ENCODE assay signal across 14 mouse cellular contexts in the genomic region with DNA sequence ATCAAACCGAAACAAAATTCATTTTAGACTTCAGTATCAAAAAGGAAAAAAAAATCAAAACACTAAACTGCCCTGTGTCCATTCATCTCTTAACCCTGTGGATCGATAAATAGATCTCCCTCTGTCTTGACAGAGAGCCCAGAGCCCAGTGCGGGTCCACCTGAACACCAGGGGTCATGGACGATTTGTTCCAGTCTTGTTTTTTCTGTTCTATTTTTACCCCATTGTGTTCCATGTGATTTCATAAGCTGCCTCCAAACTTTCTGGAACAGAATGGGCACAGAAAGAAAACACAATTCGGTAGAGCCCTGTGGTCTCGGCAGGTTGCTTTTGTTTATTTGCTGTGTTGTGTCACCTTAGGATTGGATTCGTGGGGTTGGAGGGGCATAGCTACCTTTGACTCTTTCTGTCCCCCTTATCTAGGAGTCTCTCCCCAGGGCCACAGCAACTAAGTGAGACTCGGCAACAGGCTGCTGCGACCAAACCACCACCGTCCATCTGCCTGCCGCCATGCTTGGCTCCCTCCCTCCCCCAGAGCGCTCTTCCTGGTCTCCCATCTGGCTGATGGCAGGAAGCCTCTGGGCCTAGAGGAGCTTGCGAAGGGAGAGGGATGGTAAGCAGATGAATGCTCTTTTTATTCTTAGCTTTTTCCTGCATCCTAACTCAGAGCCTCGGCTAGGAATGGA. TPM values are rescaled to one million over a fixed set of nuclear protein-coding genes. Genes with fewer than 3 reads are reported as not detected.
DNase-seq lines count a peak whose midpoint lies in the region; ATAC-seq and TF ChIP-seq lines count a peak whose summit lies in the region.
"Had no signal": no experiment of that assay in that cellular context is flagged by ENCODE, and none has a peak within 500 bp of the region (broad histone marks: within the 10 kb centered on the region; RNA-seq: fewer than 3 reads in every experiment).

No protein-coding gene starts in this region.

- H3K4me1 ChIP-seq in hindbrain, postnatal 0 days (ENCODE audit: insufficient read depth, low read length) = peaks cover 6% of the 10 kb centered on the region
- H3K4me1 ChIP-seq in hindbrain, embryonic 10.5 days (replicated peaks) = peaks cover 40% of the 10 kb centered on the region
- no peaks in the 10 kb centered on the region for H3K4me1 ChIP-seq in midbrain, postnatal 0 days (ENCODE audit: insufficient read depth, low read length)
- H3K4me1 ChIP-seq in midbrain, embryonic 14.5 days (ENCODE audit: control insufficient read depth, insufficient read depth, low read length) = no peaks in the 10 kb centered on the region

- no peak overlapping the region for H3K4me3 ChIP-seq in hindbrain, postnatal 0 days (ENCODE audit: low read length)
- no peak overlapping the region for H3K4me3 ChIP-seq in hindbrain, embryonic 10.5 days
- H3K4me3 ChIP-seq in midbrain, postnatal 0 days (ENCODE audit: low read depth, low read length) = no peak overlapping the region
- no peak overlapping the region for H3K4me3 ChIP-seq in midbrain, embryonic 14.5 days (replicated peaks; ENCODE audit: low read depth, low read length)
- H3K4me3 ChIP-seq: limb, embryonic 15.5 days; myocyte had no signal

- H3K9ac ChIP-seq in hindbrain, postnatal 0 days (replicated peaks; ENCODE audit: low read length) = no peak overlapping the region
- no peak overlapping the region for H3K9ac ChIP-seq in midbrain, postnatal 0 days (replicated peaks; ENCODE audit: low read length, poor library complexity, severe bottlenecking)
- H3K9ac ChIP-seq in midbrain, embryonic 14.5 days (replicated peaks; ENCODE audit: low read length) = no peak overlapping the region
- H3K9ac ChIP-seq: limb, embryonic 15.5 days had no signal

- H3K27me3 ChIP-seq in hindbrain, postnatal 0 days (ENCODE audit: insufficient read depth, low read length) = no peaks in the 10 kb centered on the region
- peaks cover 6% of the 10 kb centered on the region; the same call in 1 of the 2 replicates for H3K27me3 ChIP-seq in hindbrain, embryonic 10.5 days (ENCODE audit: insufficient read depth, poor library complexity, severe bottlenecking)
- no peaks in the 10 kb centered on the region for H3K27me3 ChIP-seq in midbrain, postnatal 0 days (ENCODE audit: insufficient read depth, low read length)
- no peaks in the 10 kb centered on the region for H3K27me3 ChIP-seq in midbrain, embryonic 14.5 days (ENCODE audit: control insufficient read depth, insufficient read depth, low read length)
- H3K27me3 ChIP-seq: limb, embryonic 15.5 days had no signal

- H3K4me2 ChIP-seq in hindbrain, postnatal 0 days (ENCODE audit: low read depth, low read length) = no peak overlapping the region
- H3K4me2 ChIP-seq in midbrain, postnatal 0 days (ENCODE audit: low read depth, low read length, poor library complexity, severe bottlenecking) = no peak overlapping the region
- no peak overlapping the region for H3K4me2 ChIP-seq in midbrain, embryonic 14.5 days (ENCODE audit: low read length)
- H3K4me2 ChIP-seq: limb, embryonic 15.5 days had no signal

- H3K36me3 ChIP-seq in hindbrain, postnatal 0 days (ENCODE audit: insufficient read depth, low read length) = no peaks in the 10 kb centered on the region
- peaks cover 44% of the 10 kb centered on the region for H3K36me3 ChIP-seq in hindbrain, embryonic 10.5 days
- peaks cover 15% of the 10 kb centered on the region for H3K36me3 ChIP-seq in midbrain, postnatal 0 days (ENCODE audit: insufficient read depth, low read length)
- peaks cover 16% of the 10 kb centered on the region for H3K36me3 ChIP-seq in midbrain, embryonic 14.5 days (ENCODE audit: control insufficient read depth, insufficient read depth, low read length)

- H3K9me3 ChIP-seq in hindbrain, postnatal 0 days (ENCODE audit: low read length) = no peaks in the 10 kb centered on the region
- H3K9me3 ChIP-seq in hindbrain, embryonic 10.5 days = no peaks in the 10 kb centered on the region
- H3K9me3 ChIP-seq in midbrain, postnatal 0 days (ENCODE audit: low read length) = no peaks in the 10 kb centered on the region
- no peaks in the 10 kb centered on the region for H3K9me3 ChIP-seq in midbrain, embryonic 14.5 days (ENCODE audit: control insufficient read depth, low read length)
- H3K9me3 ChIP-seq: limb, embryonic 15.5 days had no signal

- ATAC-seq in hindbrain, postnatal 0 days = no peak
- no peak for ATAC-seq in midbrain, postnatal 0 days (ENCODE audit: low FRiP score)
- ATAC-seq in midbrain, embryonic 14.5 days (ENCODE audit: low FRiP score, low TSS enrichment) = no peak

- WGBS in hindbrain, postnatal 0 days = 55% methylated on average over 14 of the region's 14 CpGs
- 76% methylated on average over 14 of the region's 14 CpGs for WGBS in hindbrain, embryonic 10.5 days
- 69% methylated on average over 14 of the region's 14 CpGs for WGBS in midbrain, postnatal 0 days
- WGBS in midbrain, embryonic 14.5 days = 75% methylated on average over 14 of the region's 14 CpGs

- TF ChIP-seq CTCF in hindbrain, postnatal 0 days (IDR thresholded peaks at IDR 0.05; ENCODE audit: low read depth) = no peak
- TF ChIP-seq CTCF in midbrain, postnatal 0 days (IDR thresholded peaks at IDR 0.05) = no peak

- peak overlapping the region; percentile 34; the same call in 1 of the 2 replicates for H3K27ac ChIP-seq in hindbrain, postnatal 0 days
- no peak overlapping the region for H3K27ac ChIP-seq in hindbrain, embryonic 10.5 days
- H3K27ac ChIP-seq in midbrain, postnatal 0 days (ENCODE audit: low read depth, low read length) = no peak overlapping the region
- H3K27ac ChIP-seq in midbrain, embryonic 14.5 days (replicated peaks; ENCODE audit: low read depth, low read length) = no peak overlapping the region
- H3K27ac ChIP-seq: limb, embryonic 15.5 days had no signal

- peak; percentile 36 to 56 for DNase-seq in cerebellum, postnatal 25 days
- DNase-seq in cerebellum, adult 11-12 months = no peak
- DNase-seq in hindbrain, postnatal 0 days (ENCODE audit: low spot score) = peak; percentile 36
- no peak for DNase-seq in hindbrain, embryonic 10.5 days (ENCODE audit: low spot score)
- DNase-seq in midbrain, postnatal 0 days (ENCODE audit: low spot score) = peak; percentile 13
- no peak for DNase-seq in midbrain, embryonic 14.5 days
- peak; percentile 57 to 68 for DNase-seq in layer of hippocampus, postnatal 14 days (ENCODE audit: low spot score in 2 of 2)
- no peak for DNase-seq in urinary bladder, adult 2 months (ENCODE audit: low spot score)
- DNase-seq: adrenal gland, postnatal 14 days; heart, postnatal 14 days; kidney, postnatal 10 days had no signal

RNA-seq across cellular contexts. Expression of a gene that starts 12.7 kb away (rescaled TPM):
- total RNA-seq in hindbrain, postnatal 0 days (2014; rRNA removed) = not detected in 2 replicates
- polyA plus RNA-seq in hindbrain, postnatal 0 days (2015; fragmentation: Nextera tagmentation; extraction: Ambion mirVana) = 0.19 and 0.25 TPM in 2 replicates
- polyA plus RNA-seq in hindbrain, embryonic 10.5 days (2016; fragmentation: Nextera tagmentation; extraction: Ambion mirVana) = 0.47 and 1.1 TPM in 2 replicates
- 0.22 TPM in 1 of 2 replicates, not detected in the other for total RNA-seq in midbrain, postnatal 0 days (2014; rRNA removed)
- polyA plus RNA-seq in midbrain, postnatal 0 days (2015; fragmentation: Nextera tagmentation; extraction: Ambion mirVana) = 0.20 TPM in 2 replicates
- polyA plus RNA-seq in midbrain, embryonic 14.5 days (2014; fragmentation: Nextera tagmentation; extraction: Ambion mirVana) = 0.26 and 0.47 TPM in 2 replicates
- total RNA-seq in layer of hippocampus, postnatal 14 days (2021) = not detected
- polyA plus RNA-seq in urinary bladder, adult 2 months (2012; rRNA removed) = 0.38 and 0.44 TPM in 2 replicates
- total RNA-seq: megakaryocyte, adult 5-6 weeks had no signal

RNA-seq across cellular contexts. Expression of a gene that starts 29.1 kb away (rescaled TPM):
- 104 and 116 TPM in 2 replicates for total RNA-seq in hindbrain, postnatal 0 days (2014; rRNA removed)
- 55.7 and 56.4 TPM in 2 replicates for polyA plus RNA-seq in hindbrain, postnatal 0 days (2015; fragmentation: Nextera tagmentation; extraction: Ambion mirVana)
- 114 and 120 TPM in 2 replicates for polyA plus RNA-seq in hindbrain, embryonic 10.5 days (2016; fragmentation: Nextera tagmentation; extraction: Ambion mirVana)
- 88.0 and 89.5 TPM in 2 replicates for total RNA-seq in midbrain, postnatal 0 days (2014; rRNA removed)
- polyA plus RNA-seq in midbrain, postnatal 0 days (2015; fragmentation: Nextera tagmentation; extraction: Ambion mirVana) = 60.3 and 63.2 TPM in 2 replicates
- polyA plus RNA-seq in midbrain, embryonic 14.5 days (2014; fragmentation: Nextera tagmentation; extraction: Ambion mirVana) = 45.4 and 49.5 TPM in 2 replicates
- total RNA-seq in layer of hippocampus, postnatal 14 days (2021) = 10 to 100 TPM; 42.1 to 46.9 TPM
- polyA plus RNA-seq in urinary bladder, adult 2 months (2012; rRNA removed) = 19.8 and 27.1 TPM in 2 replicates

RNA-seq across cellular contexts. Expression of a gene that starts 38.3 kb away (rescaled TPM):
- 17.7 and 32.4 TPM in 2 replicates for total RNA-seq in hindbrain, postnatal 0 days (2014; rRNA removed)
- polyA plus RNA-seq in hindbrain, postnatal 0 days (2015; fragmentation: Nextera tagmentation; extraction: Ambion mirVana) = 19.7 and 22.5 TPM in 2 replicates
- polyA plus RNA-seq in hindbrain, embryonic 10.5 days (2016; fragmentation: Nextera tagmentation; extraction: Ambion mirVana) = 25.8 and 27.3 TPM in 2 replicates
- 19.5 and 26.8 TPM in 2 replicates for total RNA-seq in midbrain, postnatal 0 days (2014; rRNA removed)
- polyA plus RNA-seq in midbrain, postnatal 0 days (2015; fragmentation: Nextera tagmentation; extraction: Ambion mirVana) = 27.8 and 27.9 TPM in 2 replicates
- 25.5 and 28.8 TPM in 2 replicates for polyA plus RNA-seq in midbrain, embryonic 14.5 days (2014; fragmentation: Nextera tagmentation; extraction: Ambion mirVana)
- total RNA-seq in layer of hippocampus, postnatal 14 days (2021) = 10 to 100 TPM; 12.7 to 13.5 TPM
- polyA plus RNA-seq in urinary bladder, adult 2 months (2012; rRNA removed) = 11.5 and 12.5 TPM in 2 replicates

RNA-seq across cellular contexts. Expression of a gene that starts 38.6 kb away (rescaled TPM):
- 29.5 and 36.8 TPM in 2 replicates for total RNA-seq in hindbrain, postnatal 0 days (2014; rRNA removed)
- 50.6 and 51.5 TPM in 2 replicates for polyA plus RNA-seq in hindbrain, postnatal 0 days (2015; fragmentation: Nextera tagmentation; extraction: Ambion mirVana)
- 58.8 TPM in 2 replicates for polyA plus RNA-seq in hindbrain, embryonic 10.5 days (2016; fragmentation: Nextera tagmentation; extraction: Ambion mirVana)
- total RNA-seq in midbrain, postnatal 0 days (2014; rRNA removed) = 29.5 and 30.1 TPM in 2 replicates
- polyA plus RNA-seq in midbrain, postnatal 0 days (2015; fragmentation: Nextera tagmentation; extraction: Ambion mirVana) = 46.3 and 48.7 TPM in 2 replicates
- 42.9 and 46.1 TPM in 2 replicates for polyA plus RNA-seq in midbrain, embryonic 14.5 days (2014; fragmentation: Nextera tagmentation; extraction: Ambion mirVana)
- 10 to 100 TPM; 24.5 to 24.7 TPM for total RNA-seq in layer of hippocampus, postnatal 14 days (2021)
- polyA plus RNA-seq in urinary bladder, adult 2 months (2012; rRNA removed) = 25.0 and 26.5 TPM in 2 replicates

Comparison
In these comparisons a context has a peak if more than half of its experiments do, and no peak if none do; other contexts are left out.
1. DNase-seq: peak in cerebellum, postnatal 25 days (2 of 2), hindbrain, postnatal 0 days (single experiment), midbrain, postnatal 0 days (single experiment) and layer of hippocampus, postnatal 14 days (2 of 2); none in cerebellum, adult 11-12 months (single experiment), hindbrain, embryonic 10.5 days (single experiment), midbrain, embryonic 14.5 days (single experiment) and urinary bladder, adult 2 months (single experiment).